Mouse (Mus musculus) lung, postnatal 0 days (tissue): Measurements from ENCODE around the gene Cdk2ap2. TPM values are rescaled to one million over a fixed set of nuclear protein-coding genes. Genes with fewer than 3 reads are reported as not detected.

Experiments used
- ATAC-seq: fragments of 200-750 bp; cut with Nextera tagmentation; 2 replicates; pipeline ENCODE4 v1.8.0; 2017; ENCODE audit warnings: moderate library complexity
- DNase-seq: peaks from one replicate; pipeline ENCODE4 v3.0.0-alpha.2; 2016; ENCODE audit warnings: low spot score
- H3K27ac ChIP-seq: fragments of 300-500 bp; sonication (generic); 2 replicates; pipeline ENCODE4 v1.5.1; 2014; ENCODE audit warnings: antibody characterized with exemption, mild to moderate bottlenecking, low read length, mixed read lengths
- H3K27me3 ChIP-seq: fragments of 300-500 bp; sonication (generic); replicated peaks from 2 replicates; pipeline ENCODE4 v1.6.1; 2014; ENCODE audit warnings: low read length, mixed read lengths; ENCODE audit not compliant: insufficient read depth
- H3K36me3 ChIP-seq: fragments of 300-500 bp; sonication (generic); 2 replicates; pipeline ENCODE4 v1.6.1; 2014; ENCODE audit warnings: low read length, mixed read lengths; ENCODE audit not compliant: insufficient read depth
- H3K4me1 ChIP-seq: fragments of 300-500 bp; sonication (generic); 2 replicates; pipeline ENCODE4 v1.6.1; 2014; ENCODE audit warnings: antibody characterized with exemption, low read depth, low read length, mixed read lengths; ENCODE audit not compliant: insufficient read depth
- H3K4me2 ChIP-seq: fragments of 300-500 bp; sonication (generic); replicated peaks from 2 replicates; pipeline ENCODE4 v1.6.1; 2014; ENCODE audit warnings: low read depth, mild to moderate bottlenecking, low read length, moderate library complexity, mixed read lengths
- H3K4me3 ChIP-seq: fragments of 300-500 bp; sonication (generic); 2 replicates; pipeline ENCODE4 v1.5.1; 2014; ENCODE audit warnings: low read depth, low read length
- H3K9ac ChIP-seq: fragments of 300-500 bp; sonication (generic); replicated peaks from 2 replicates; pipeline ENCODE4 v1.6.1; 2014; ENCODE audit warnings: low read depth, mild to moderate bottlenecking
- H3K9me3 ChIP-seq: fragments of 300-500 bp; sonication (generic); 2 replicates; pipeline ENCODE4 v1.6.1; 2016; ENCODE audit warnings: low read length, mixed read lengths
- CTCF ChIP-seq: IDR thresholded peaks from 2 replicates; pipeline ENCODE4 v1.5.1; 2016; ENCODE audit warnings: antibody characterized with exemption, mild to moderate bottlenecking
- EP300 ChIP-seq: IDR thresholded peaks from 2 replicates; pipeline ENCODE4 v1.6.1; 2016; ENCODE audit warnings: antibody characterized with exemption, mild to moderate bottlenecking, control low read depth
- WGBS: fragments of 180-500 bp; shearing (Covaris S2); extraction: QIAGEN DNeasy Blood & Tissue Kit; methylation state at CpG from one replicate; pipeline ENCODE4 v1.1.7; 2014; 5-methylcytosine and 5-hydroxymethylcytosine counted together
- polyA plus RNA-seq: library from polyadenylated mRNA; unstranded; fragments of >200 nt; fragmentation: Nextera tagmentation; extraction: Ambion mirVana; gene quantifications from 2 replicates; pipeline ENCODE4 v1.2.1, GENCODE M21; 2015

Cdk2ap2 gene
- polyA plus RNA-seq, 1 experiment from 2014 or later: 154 TPM

DNA sequence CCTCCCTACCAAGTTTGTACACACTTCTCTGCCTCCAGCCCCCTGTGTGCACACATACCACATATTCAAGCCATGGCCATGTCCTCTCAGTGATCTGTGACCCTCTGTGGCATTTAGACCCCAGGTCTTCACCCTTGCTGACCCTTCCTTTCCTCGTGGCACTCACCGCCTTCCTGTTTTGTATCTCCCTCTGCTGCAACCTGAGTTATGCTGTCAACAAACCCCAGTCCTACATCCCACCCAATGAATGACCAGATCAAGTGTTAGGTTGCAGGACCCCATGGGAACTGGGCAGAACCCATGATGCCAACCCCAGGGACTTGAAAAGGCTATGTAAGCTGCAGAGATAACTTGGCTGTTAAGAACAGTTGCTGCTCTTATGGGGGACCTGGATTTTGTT, 5.1 kb downstream of the Cdk2ap2 start:
- H3K36me3 ChIP-seq: no peaks in the 10 kb centered on the region
- WGBS: 83% methylated on average over 2 of the region's 2 CpGs
- no peak overlapping the region for H3K4me2 ChIP-seq
- peaks cover 19% of the 10 kb centered on the region; the same call in 1 of the 2 replicates for H3K4me1 ChIP-seq
- H3K9me3 ChIP-seq: no peaks in the 10 kb centered on the region
- H3K27ac ChIP-seq: no peak overlapping the region
- H3K27me3 ChIP-seq: peaks cover 3% of the 10 kb centered on the region; the same call in 1 of the 2 replicates
- ATAC-seq (no peak), DNase-seq (no peak)
- TF ChIP-seq CTCF: no peak
- no peak for TF ChIP-seq EP300
- H3K4me3 ChIP-seq: no peak overlapping the region
- no peak overlapping the region for H3K9ac ChIP-seq

DNA sequence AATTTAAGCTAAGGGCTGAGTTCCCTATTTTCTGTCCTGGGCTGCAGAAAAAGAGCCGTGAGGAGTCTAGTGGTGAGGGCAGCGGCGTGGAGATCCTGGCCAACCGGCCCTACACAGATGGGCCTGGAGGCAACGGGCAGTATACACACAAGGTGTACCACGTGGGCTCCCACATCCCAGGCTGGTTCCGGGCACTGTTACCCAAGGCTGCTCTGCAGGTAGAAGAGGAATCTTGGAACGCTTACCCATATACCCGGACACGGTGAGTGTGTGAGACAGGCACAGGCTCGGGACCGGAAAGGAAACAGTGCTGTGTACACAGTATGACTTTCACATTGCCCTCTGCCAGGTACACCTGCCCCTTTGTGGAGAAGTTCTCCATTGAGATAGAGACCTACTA, 5.6 kb downstream of the Cdk2ap2 start:
- H3K9ac ChIP-seq: no peak overlapping the region
- TF ChIP-seq CTCF (no peak), EP300 (no peak)
- H3K4me2 ChIP-seq: no peak overlapping the region
- H3K4me1 ChIP-seq: peaks cover 19% of the 10 kb centered on the region; the same call in 1 of the 2 replicates
- WGBS: 93% methylated on average over 12 of the region's 12 CpGs
- H3K9me3 ChIP-seq: no peaks in the 10 kb centered on the region
- H3K36me3 ChIP-seq: no peaks in the 10 kb centered on the region
- ATAC-seq: no peak
- no peak for DNase-seq
- H3K27me3 ChIP-seq: peaks cover 3% of the 10 kb centered on the region; the same call in 1 of the 2 replicates
- H3K4me3 ChIP-seq: no peak overlapping the region
- H3K27ac ChIP-seq: no peak overlapping the region

- TF ChIP-seq EP300 (no peak), CTCF (no peak)
- no peak overlapping the region for H3K4me2 ChIP-seq
- ATAC-seq (no peak), DNase-seq (no peak)
- H3K9me3 ChIP-seq: no peaks in the 10 kb centered on the region
- no peaks in the 10 kb centered on the region for H3K36me3 ChIP-seq
- peaks cover 3% of the 10 kb centered on the region; the same call in 1 of the 2 replicates for H3K27me3 ChIP-seq
- peaks cover 16% of the 10 kb centered on the region; the same call in 1 of the 2 replicates for H3K4me1 ChIP-seq
- WGBS: 92% methylated on average over 18 of the region's 18 CpGs
- H3K4me3 ChIP-seq: no peak overlapping the region
- no peak overlapping the region for H3K27ac ChIP-seq
- H3K9ac ChIP-seq: no peak overlapping the region
Measured at GRCm38 (mm10) chr19:4103294-4103693, 6.3 kb downstream of the Cdk2ap2 start.

DNA sequence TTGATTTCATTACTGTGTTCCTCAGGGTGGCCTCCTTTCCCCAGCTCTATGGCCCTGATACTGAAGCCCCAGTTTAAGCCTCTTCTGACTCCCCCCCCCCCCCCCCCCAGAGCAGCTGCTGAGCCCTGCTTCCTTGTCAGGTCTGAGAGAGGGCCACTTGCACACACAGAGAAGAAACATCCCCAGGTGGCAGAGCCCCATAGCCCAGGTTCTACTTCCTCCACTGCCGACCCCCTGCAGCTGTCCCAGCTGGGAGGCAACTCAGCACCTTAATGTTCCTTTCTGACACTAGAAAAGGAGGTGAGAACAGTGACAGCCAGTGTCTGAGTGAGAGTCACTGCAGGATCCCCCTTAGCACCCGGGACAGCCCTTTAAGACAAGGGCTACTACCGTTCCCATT, 6.8 kb downstream of the Cdk2ap2 start:
- 65% methylated on average over 3 of the region's 3 CpGs for WGBS
- Histone ChIP-seq H3K9me3 (no peaks in the 10 kb centered on the region), H3K27me3 (peaks cover 3% of the 10 kb centered on the region; the same call in 1 of the 2 replicates), H3K4me1 (peaks cover 12% of the 10 kb centered on the region; the same call in 1 of the 2 replicates), H3K36me3 (no peaks in the 10 kb centered on the region), H3K4me3 (no peak overlapping the region), H3K27ac (no peak overlapping the region), H3K9ac (no peak overlapping the region), H3K4me2 (no peak overlapping the region)
- DNase-seq (no peak), ATAC-seq (no peak)
- TF ChIP-seq CTCF (no peak), EP300 (no peak)

DNA sequence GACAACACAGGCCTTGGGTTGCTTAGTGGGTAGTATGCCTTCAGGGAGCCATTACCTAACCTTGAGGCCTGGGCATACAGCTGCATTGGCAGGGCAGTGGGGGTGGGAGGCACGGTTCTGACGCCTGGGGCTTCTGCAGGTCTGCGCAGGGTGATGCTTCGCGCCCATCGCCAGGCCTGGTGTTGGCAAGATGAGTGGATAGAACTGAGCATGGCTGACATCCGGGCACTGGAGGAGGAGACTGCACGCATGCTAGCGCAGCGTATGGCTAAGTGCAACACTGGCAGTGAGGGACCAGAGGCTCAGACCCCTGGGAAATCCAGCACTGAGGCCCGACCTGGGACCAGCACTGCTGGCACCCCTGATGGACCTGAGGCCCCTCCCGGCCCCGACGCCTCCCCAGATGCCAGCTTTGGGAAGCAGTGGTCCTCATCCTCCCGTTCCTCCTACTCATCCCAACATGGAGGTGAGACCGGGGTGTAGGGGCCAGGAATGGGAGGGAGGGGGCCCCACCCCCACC, 7.8 kb downstream of the Cdk2ap2 start:
- 85% methylated on average over 16 of the region's 16 CpGs for WGBS

GRCm38 (mm10) chr19:4106654-4107053, 9.7 kb downstream of the Cdk2ap2 start:
- Histone ChIP-seq H3K4me1 (no peaks in the 10 kb centered on the region), H3K9ac (no peak overlapping the region), H3K27me3 (no peaks in the 10 kb centered on the region), H3K4me2 (no peak overlapping the region), H3K4me3 (no peak overlapping the region), H3K36me3 (no peaks in the 10 kb centered on the region), H3K9me3 (no peaks in the 10 kb centered on the region), H3K27ac (no peak overlapping the region)
- WGBS: 91% methylated on average over 14 of the region's 14 CpGs
- DNase-seq: no peak
- no peak for ATAC-seq
- TF ChIP-seq CTCF (no peak), EP300 (no peak)

More for the DNA sequence above, 7.8 kb downstream of the Cdk2ap2 start:
- Histone ChIP-seq H3K36me3 (no peaks in the 10 kb centered on the region), H3K27ac (no peak overlapping the region), H3K4me2 (no peak overlapping the region), H3K9ac (no peak overlapping the region), H3K27me3 (peaks cover 3% of the 10 kb centered on the region; the same call in 1 of the 2 replicates), H3K9me3 (no peaks in the 10 kb centered on the region), H3K4me3 (no peak overlapping the region), H3K4me1 (peaks cover 5% of the 10 kb centered on the region; the same call in 1 of the 2 replicates)
- ATAC-seq: no peak
- no peak for DNase-seq
- no peak for TF ChIP-seq EP300
- no peak for TF ChIP-seq CTCF
